Mouse (Mus musculus): ENCODE measurements at regions not wholly inside any gene's neighbourhood (a gene's known extent, or its start where the extent isn't known, plus 50 kb on each side); places are given as distances from the start of the nearest gene placed in this dataset.

DNA sequence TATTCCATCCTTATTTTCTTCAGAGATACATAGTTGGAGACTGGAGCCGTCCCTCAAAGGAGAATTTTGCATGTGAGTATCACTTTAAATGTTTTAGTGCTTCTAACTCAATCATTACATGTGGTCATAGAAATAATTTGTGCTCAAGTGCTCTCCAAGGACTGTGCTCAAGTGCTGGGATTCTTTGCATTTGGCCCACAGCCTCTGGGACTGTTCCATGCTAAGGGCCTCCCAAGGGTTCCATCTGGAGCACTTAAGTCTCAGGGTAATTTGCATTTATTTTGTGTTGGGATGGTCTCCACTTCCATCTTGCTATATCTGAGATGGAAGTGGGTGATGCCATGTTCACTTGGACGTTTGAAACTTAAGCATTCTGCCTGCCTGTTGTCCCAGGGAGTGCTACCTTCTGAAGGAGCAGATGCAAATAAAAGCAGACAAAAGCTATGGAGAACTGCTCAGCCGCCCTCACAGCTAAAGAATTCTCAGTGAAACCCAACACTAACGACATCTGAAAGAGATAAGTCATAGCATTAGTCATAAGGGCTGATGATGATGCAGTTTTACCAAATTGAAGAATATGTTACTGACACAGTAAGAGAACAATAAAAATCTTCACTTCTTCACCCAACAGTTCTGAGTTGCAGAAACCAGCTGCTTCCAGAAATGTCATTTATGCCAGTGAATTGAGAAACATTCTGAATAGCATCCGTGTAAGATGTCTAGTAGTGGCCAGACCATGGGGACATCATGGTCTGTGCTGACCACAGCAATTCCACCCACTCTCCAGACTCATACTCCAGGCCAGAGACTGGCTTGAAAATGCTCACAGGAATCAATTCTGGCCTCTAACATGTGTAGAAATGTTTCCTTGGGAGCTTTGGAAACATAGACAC lies 237.4 kb upstream of the Tbx18 start:
- Histone ChIP-seq H3K9me3 (replicated peaks) (no peaks in the 10 kb centered on the region), H3K4me1 (no peaks in the 10 kb centered on the region), H3K36me3 (no peaks in the 10 kb centered on the region), H3K27me3 (ENCODE audit: low read depth, poor library complexity, severe bottlenecking) (no peaks in the 10 kb centered on the region), H3K4me3 (no peak overlapping the region), H3K27ac (replicated peaks) (no peak overlapping the region)
- WGBS = 71% methylated on average over 5 of the region's 5 CpGs
- DNase-seq (ENCODE audit: low spot score) = no peak

DNA sequence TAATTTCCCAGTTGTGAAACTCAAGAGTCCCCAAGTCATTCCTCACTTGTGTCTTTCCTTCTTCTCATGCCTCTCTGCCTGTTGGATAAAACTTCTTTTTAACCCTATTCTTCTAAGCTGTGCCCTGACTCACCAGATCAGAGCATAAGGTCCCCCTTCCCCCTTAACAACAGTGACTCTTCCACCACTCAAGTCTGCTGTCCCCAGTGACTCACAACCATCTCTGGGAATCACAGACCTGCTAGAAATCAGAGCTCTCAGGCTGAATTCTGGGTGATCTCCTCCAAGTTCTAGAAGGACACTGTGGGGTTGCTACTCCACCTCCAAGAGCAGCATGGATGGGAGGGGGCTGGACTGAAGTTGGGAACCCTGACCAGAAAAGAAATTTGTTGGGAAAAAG lies 239.5 kb upstream of the Tbx18 start:
- Histone ChIP-seq H3K36me3 (no peaks in the 10 kb centered on the region), H3K4me1 (no peaks in the 10 kb centered on the region), H3K4me3 (no peak overlapping the region), H3K27ac (replicated peaks) (no peak overlapping the region), H3K27me3 (ENCODE audit: low read depth, poor library complexity, severe bottlenecking) (no peaks in the 10 kb centered on the region), H3K9me3 (replicated peaks) (no peaks in the 10 kb centered on the region)
- DNase-seq (ENCODE audit: low spot score) = no peak

DNA sequence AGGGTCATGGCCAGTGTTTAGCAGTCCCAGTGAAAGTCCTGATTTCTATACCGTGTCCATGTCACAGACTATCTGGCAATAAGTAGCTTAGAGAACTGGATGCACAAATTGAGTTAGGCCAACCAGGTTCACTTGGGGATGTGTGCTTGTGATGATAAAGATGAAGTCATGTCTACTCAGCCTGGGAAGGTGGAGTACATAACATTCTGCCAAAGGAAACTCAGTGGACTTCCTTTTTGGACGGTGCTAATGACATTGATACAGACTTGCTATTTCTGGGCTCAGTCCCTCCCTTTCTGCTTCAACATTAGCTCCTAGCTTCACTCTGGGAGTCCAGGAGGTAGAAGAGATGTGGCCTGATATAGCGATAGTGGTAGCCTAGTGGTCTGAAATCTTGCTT lies 240.7 kb upstream of the Tbx18 start:
- Histone ChIP-seq H3K36me3 (no peaks in the 10 kb centered on the region), H3K9me3 (replicated peaks) (no peaks in the 10 kb centered on the region), H3K4me1 (no peaks in the 10 kb centered on the region), H3K4me3 (no peak overlapping the region), H3K27ac (replicated peaks) (no peak overlapping the region), H3K27me3 (ENCODE audit: low read depth, poor library complexity, severe bottlenecking) (no peaks in the 10 kb centered on the region)
- WGBS = 95% methylated on average over 3 of the region's 3 CpGs
- no peak for DNase-seq (ENCODE audit: low spot score)

DNA sequence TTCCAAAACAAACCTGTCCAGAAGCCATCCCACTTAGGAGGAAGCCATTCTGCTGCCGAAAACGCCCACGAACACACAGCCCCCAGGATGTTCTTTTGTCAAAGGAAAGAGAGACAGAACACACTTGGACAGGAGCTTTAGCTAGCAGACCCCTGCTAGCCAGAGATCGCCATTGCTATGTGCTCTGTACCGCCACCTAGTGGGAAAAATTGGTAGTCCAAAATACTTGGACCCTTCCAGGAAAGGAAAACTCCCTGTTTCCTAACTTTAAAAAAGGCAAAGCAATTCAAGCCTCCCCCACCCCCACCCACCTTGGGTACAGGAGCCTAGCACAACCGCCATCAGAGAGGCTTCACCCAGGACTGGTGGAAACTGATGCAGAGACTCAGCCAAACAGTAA lies 242.5 kb upstream of the Tbx18 start:
- no peaks in the 10 kb centered on the region for H3K4me1 ChIP-seq
- H3K36me3 ChIP-seq = no peaks in the 10 kb centered on the region
- peak; percentile 22 for DNase-seq (ENCODE audit: low spot score)
- H3K27ac ChIP-seq (replicated peaks) = no peak overlapping the region
- no peaks in the 10 kb centered on the region for H3K9me3 ChIP-seq (replicated peaks)
- no peaks in the 10 kb centered on the region for H3K27me3 ChIP-seq (ENCODE audit: low read depth, poor library complexity, severe bottlenecking)
- H3K4me3 ChIP-seq = no peak overlapping the region
- 43% methylated on average over 6 of the region's 6 CpGs for WGBS

DNA sequence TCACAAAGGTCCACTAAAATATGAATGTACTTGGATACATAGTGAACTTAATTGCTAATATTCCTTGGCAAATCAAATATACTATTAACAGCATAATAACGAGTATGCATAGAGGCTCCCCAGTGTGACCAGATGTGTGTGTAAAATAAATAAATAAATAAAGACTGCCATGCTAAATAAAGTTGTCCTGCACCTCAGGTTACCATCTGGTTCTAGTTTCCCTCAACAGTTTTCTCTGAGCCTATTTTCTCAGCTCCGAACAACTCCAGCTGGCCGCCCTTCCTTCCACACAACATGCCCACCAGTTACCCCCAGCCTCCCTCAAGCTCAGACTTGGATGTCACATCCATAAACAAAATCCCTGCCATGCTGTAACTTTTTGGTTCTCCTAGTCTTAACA lies 253.8 kb upstream of the Tbx18 start:
- H3K27ac ChIP-seq (replicated peaks) = no peak overlapping the region
- no peaks in the 10 kb centered on the region for H3K9me3 ChIP-seq (replicated peaks)
- no peak for DNase-seq (ENCODE audit: low spot score)
- H3K4me1 ChIP-seq = no peaks in the 10 kb centered on the region
- no peak overlapping the region for H3K4me3 ChIP-seq
- no peaks in the 10 kb centered on the region for H3K36me3 ChIP-seq
- WGBS = 79% methylated on average over 3 of the region's 3 CpGs
- no peaks in the 10 kb centered on the region for H3K27me3 ChIP-seq (ENCODE audit: low read depth, poor library complexity, severe bottlenecking)

DNA sequence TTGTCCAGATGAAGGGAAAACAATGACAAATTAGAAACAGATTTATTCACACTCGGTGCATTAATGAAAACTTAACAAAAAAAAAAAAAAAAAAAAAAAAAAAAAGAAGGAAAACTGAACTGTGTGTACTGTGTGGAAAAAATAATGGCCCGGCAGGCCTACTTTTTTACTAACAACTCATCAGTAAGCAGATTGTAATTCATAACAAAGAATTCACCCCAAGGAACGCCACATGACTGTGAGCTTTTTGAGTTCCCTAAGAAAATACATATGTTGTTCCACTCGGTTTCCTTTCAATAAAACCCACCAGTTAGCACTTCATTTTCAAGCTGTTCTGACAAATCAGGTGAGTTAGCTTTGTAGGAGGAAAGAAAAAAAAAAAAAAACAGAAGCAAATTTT lies 254.4 kb upstream of the Tbx18 start:
- Histone ChIP-seq H3K27me3 (ENCODE audit: low read depth, poor library complexity, severe bottlenecking) (no peaks in the 10 kb centered on the region), H3K36me3 (no peaks in the 10 kb centered on the region), H3K4me1 (no peaks in the 10 kb centered on the region), H3K9me3 (replicated peaks) (no peaks in the 10 kb centered on the region), H3K4me3 (no peak overlapping the region), H3K27ac (replicated peaks) (no peak overlapping the region)
- 72% methylated on average over 4 of the region's 4 CpGs for WGBS
- no peak for DNase-seq (ENCODE audit: low spot score)

DNA sequence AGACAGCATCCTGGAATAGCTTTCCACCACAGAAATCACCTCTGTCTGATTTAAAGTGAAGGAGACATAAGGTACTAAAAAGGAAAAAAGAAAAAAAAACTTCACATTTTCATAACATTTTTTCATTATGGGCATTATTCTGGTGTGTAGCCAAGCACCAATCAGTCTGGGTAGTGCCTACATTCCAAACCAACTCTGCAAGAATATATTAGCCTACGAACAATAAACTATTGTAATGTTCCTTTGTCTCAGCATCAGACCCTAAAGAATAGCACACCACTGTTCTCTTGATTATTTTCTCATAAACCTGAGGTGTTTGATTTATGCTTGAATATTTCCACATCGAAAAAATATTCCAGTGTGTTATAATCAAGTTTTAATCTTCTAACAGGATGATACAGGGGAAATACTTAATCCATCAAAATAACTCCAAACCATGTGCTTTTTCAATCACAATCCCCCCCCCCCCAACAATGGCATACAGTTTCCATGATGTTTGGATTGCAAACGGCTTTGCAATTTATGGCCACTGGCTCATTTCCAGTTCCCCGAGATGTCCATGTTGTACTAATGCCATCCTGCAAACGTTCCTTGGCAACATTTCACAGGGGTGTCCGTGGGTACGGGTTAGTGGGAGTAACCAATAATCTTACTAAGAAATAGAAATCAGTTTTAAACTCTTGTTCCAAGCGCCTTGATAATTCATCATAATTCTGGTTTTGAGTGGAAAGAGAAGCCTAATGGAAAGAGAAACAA lies 275.1 kb upstream of the Tbx18 start:
- Histone ChIP-seq H3K4me3 (no peak overlapping the region), H3K9me3 (replicated peaks) (no peaks in the 10 kb centered on the region), H3K36me3 (no peaks in the 10 kb centered on the region), H3K27ac (replicated peaks) (no peak overlapping the region), H3K4me1 (no peaks in the 10 kb centered on the region), H3K27me3 (ENCODE audit: low read depth, poor library complexity, severe bottlenecking) (no peaks in the 10 kb centered on the region)
- WGBS = 86% methylated on average over 8 of the region's 8 CpGs
- no peak for DNase-seq (ENCODE audit: low spot score)

DNA sequence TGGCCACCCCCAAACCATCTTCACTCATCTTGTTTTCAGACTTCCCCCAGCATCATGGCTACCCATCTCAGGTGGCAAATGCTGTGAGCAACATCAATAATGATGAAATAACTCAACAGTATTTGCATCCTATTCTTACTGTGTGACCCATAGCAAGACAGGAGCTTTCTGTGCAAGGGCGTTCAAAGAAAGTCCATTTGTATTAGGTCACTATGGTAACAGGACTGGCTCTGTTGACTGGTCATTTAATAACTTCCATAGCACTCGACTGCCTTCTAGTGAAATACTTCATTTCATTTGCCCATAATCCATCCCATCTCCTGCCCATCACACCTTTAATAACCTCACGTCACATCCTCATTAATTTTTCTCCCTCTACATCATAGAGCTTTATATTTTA lies 292.7 kb upstream of the Tbx18 start:
- H3K27ac ChIP-seq (replicated peaks) = no peak overlapping the region
- 79% methylated on average over 3 of the region's 3 CpGs for WGBS
- no peak overlapping the region for H3K4me3 ChIP-seq
- H3K27me3 ChIP-seq (ENCODE audit: low read depth, poor library complexity, severe bottlenecking) = no peaks in the 10 kb centered on the region
- H3K36me3 ChIP-seq = no peaks in the 10 kb centered on the region
- H3K9me3 ChIP-seq (replicated peaks) = no peaks in the 10 kb centered on the region
- DNase-seq (ENCODE audit: low spot score) = no peak
- no peaks in the 10 kb centered on the region for H3K4me1 ChIP-seq

DNA sequence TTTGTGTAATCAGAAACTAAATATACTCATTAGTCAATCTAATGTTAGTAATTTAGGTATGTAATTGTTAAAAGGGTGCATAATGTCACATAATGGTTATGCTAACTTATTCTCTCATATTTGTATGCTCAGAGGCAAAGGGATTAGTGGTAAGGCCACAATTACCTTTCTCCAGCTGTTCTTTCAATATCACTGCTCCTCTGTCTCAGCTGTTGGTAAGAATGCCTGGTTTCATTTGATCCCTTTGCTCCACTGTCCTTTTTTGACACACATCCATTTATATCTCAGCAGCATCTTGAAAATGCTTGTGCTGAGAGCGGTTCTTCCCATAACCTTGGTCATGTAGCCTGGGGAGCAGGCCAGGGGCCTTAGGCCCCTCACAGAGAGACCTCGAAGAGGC lies 294.9 kb upstream of the Tbx18 start:
- H3K4me3 ChIP-seq = no peak overlapping the region
- WGBS = 60% methylated on average over 2 of the region's 2 CpGs
- no peak for DNase-seq (ENCODE audit: low spot score)
- H3K27me3 ChIP-seq (ENCODE audit: low read depth, poor library complexity, severe bottlenecking) = no peaks in the 10 kb centered on the region
- no peaks in the 10 kb centered on the region for H3K36me3 ChIP-seq
- no peaks in the 10 kb centered on the region for H3K4me1 ChIP-seq
- no peaks in the 10 kb centered on the region for H3K9me3 ChIP-seq (replicated peaks)
- no peak overlapping the region for H3K27ac ChIP-seq (replicated peaks)

DNA sequence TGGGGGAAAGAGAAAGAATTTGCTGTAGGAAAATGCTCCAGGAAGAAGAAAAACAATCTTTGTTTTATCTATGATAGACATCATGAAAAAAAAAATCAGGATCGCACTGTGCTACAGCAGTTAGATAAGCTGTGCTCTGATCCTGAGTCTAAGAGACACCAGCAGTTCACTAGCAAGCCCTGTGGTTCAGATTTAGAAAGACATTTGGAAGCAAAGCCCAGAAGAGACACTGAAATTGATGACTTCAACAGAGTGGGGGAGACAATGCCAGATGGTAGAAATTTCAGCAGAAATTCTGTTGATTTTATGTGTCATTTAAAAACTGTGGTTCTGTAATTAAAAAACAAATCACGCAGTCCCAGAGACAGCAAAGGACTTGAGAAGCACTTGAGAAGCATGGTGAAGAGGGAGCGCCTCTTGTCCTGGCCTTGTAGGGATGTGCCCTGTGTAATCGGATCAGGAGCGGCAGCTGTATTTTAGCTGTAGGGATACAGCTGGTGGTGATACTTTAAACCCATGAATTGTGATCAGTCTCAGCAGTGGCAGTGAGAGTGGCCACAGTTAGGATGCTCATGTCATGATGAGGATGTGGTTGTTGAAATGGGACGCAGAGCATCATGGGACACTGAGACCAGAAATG lies 296.4 kb upstream of the Nt5e start:
- H3K9me3 ChIP-seq (replicated peaks) = no peaks in the 10 kb centered on the region
- H3K4me1 ChIP-seq = no peaks in the 10 kb centered on the region
- no peak for DNase-seq (ENCODE audit: low spot score)
- H3K36me3 ChIP-seq = no peaks in the 10 kb centered on the region
- H3K27me3 ChIP-seq (ENCODE audit: low read depth, poor library complexity, severe bottlenecking) = no peaks in the 10 kb centered on the region
- WGBS = 90% methylated on average over 6 of the region's 6 CpGs
- H3K4me3 ChIP-seq = no peak overlapping the region
- no peak overlapping the region for H3K27ac ChIP-seq (replicated peaks)

DNA sequence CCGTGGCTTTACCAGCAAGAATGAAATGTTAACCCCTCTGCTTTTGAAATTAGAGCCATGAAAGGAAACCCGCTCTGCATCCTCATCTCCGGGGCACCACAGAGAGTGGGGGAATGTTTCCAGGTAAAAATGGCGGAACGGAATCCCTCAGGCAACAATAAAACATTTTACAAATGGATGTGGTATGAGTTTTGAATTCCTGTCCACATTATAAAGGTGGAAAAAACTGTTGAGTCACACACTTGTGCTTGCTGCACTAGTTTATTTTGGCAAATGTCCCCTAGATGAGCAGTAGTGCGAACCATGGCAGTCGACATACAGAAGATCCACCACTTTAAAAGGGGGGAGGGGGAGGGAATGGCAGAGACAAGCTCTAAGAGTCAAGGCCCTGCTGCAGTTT lies 289.4 kb upstream of the Nt5e start:
- 90% methylated on average over 7 of the region's 7 CpGs for WGBS
- Histone ChIP-seq H3K4me3 (no peak overlapping the region), H3K27ac (replicated peaks) (no peak overlapping the region), H3K9me3 (replicated peaks) (no peaks in the 10 kb centered on the region), H3K4me1 (no peaks in the 10 kb centered on the region), H3K27me3 (ENCODE audit: low read depth, poor library complexity, severe bottlenecking) (no peaks in the 10 kb centered on the region), H3K36me3 (no peaks in the 10 kb centered on the region)
- DNase-seq (ENCODE audit: low spot score) = no peak

DNA sequence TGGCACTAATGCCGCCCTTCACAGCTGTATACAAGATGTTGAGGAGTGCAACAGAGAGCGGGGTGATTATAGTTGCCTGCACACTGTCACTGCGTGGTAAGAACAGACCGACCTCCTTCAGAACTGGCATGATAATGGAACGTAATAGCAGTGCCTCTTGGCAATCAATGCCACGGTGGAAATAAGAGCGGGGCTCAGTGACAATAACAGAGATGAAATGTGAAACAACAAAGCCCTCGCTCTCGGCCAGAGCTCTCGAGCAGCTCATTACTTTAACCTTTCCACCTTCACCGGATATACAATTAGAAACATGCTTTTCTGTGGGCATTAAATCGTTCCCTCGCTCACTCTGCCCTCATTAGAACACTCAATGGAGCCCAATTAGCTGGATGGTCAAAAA lies 277.7 kb upstream of the Nt5e start:
- WGBS = 73% methylated on average over 13 of the region's 13 CpGs
- H3K4me3 ChIP-seq = no peak overlapping the region
- no peaks in the 10 kb centered on the region for H3K4me1 ChIP-seq
- H3K27me3 ChIP-seq (ENCODE audit: low read depth, poor library complexity, severe bottlenecking) = no peaks in the 10 kb centered on the region
- no peak for DNase-seq (ENCODE audit: low spot score)
- no peaks in the 10 kb centered on the region for H3K36me3 ChIP-seq
- no peaks in the 10 kb centered on the region for H3K9me3 ChIP-seq (replicated peaks)
- H3K27ac ChIP-seq (replicated peaks) = no peak overlapping the region

DNA sequence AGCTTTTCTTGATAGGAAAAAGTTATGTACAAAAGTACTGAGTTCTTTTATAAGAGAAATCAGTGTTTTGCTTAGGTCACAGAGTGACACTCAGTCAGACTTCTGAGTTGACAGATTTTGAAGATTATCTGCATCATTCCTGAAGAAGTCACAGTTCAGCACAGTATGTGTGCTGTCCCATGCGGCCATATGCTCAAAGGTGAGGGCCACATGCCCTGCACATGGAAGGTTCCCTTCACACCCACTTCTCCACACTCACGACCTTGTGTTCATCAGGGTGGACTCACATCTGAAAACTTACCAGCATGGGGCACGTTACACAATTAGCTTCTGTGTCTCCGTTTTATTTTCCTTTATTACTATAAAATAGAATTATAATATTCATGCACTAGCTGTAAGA lies 277.2 kb upstream of the Nt5e start:
- Histone ChIP-seq H3K36me3 (no peaks in the 10 kb centered on the region), H3K4me3 (no peak overlapping the region), H3K4me1 (no peaks in the 10 kb centered on the region), H3K27ac (replicated peaks) (no peak overlapping the region), H3K27me3 (ENCODE audit: low read depth, poor library complexity, severe bottlenecking) (no peaks in the 10 kb centered on the region), H3K9me3 (replicated peaks) (no peaks in the 10 kb centered on the region)
- DNase-seq (ENCODE audit: low spot score) = no peak
- 90% methylated on average over 4 of the region's 4 CpGs for WGBS
